Mouse (Mus musculus) left cerebral cortex, adult 8-10 months (tissue): Measurements from ENCODE around the gene Bmper. TPM values are rescaled to one million over a fixed set of nuclear protein-coding genes. Genes with fewer than 3 reads are reported as not detected.
A peak's percentile ranks its signal among the peaks of the same experiment; 100 is the strongest.

Experiments
- DNase-seq, 2 experiments: peaks; one replicate each; pipeline ENCODE4 v3.0.0; 2022; ENCODE audit warnings: low spot score in 2 of 2
- total RNA-seq, 4 experiments: library from RNA; stranded (reverse); gene quantifications; 2 replicates each; pipeline ENCODE4 v1.2.4; 2022

Gene Bmper
- total RNA-seq, 4 experiments from 2014 or later = 7.9 to 10.4 (median 9.6) TPM

- DNase-seq = no peak
Measured at GRCm38 (mm10) chr9:23363540-23363939, 140.7 kb downstream of the Bmper start.

GRCm38 (mm10) chr9:23364047-23364446 is 141.2 kb downstream of the Bmper start:
- no peak for DNase-seq

- DNase-seq = no peak
Measured at GRCm38 (mm10) chr9:23368124-23368523, 145.2 kb downstream of the Bmper start.

GRCm38 (mm10) chr9:23374789-23375460 is 152.0 kb downstream of the Bmper start:
- no peak for DNase-seq

- DNase-seq = no peak
Measured at GRCm38 (mm10) chr9:23377831-23378730, 155.2 kb downstream of the Bmper start.

GRCm38 (mm10) chr9:23378731-23379170 is 155.9 kb downstream of the Bmper start:
- DNase-seq = peak in 1 of 2 experiments; percentile 22

GRCm38 (mm10) chr9:23380171-23380835 is 157.4 kb downstream of the Bmper start:
- DNase-seq = no peak

GRCm38 (mm10) chr9:23383291-23383690 is 160.4 kb downstream of the Bmper start:
- DNase-seq = no peak

GRCm38 (mm10) chr9:23383837-23384236 is 161.0 kb downstream of the Bmper start:
- no peak for DNase-seq

GRCm38 (mm10) chr9:23384880-23385279 is 162.0 kb downstream of the Bmper start:
- DNase-seq = no peak

- DNase-seq = no peak
Measured at GRCm38 (mm10) chr9:23386201-23386600, 163.3 kb downstream of the Bmper start.

- DNase-seq = no peak
Measured at GRCm38 (mm10) chr9:23390118-23390517, 167.2 kb downstream of the Bmper start.

- no peak for DNase-seq
Measured at GRCm38 (mm10) chr9:23394652-23395317, 171.9 kb downstream of the Bmper start.

- no peak for DNase-seq
Measured at GRCm38 (mm10) chr9:23396186-23396585, 173.3 kb downstream of the Bmper start.

- no peak for DNase-seq
Measured at GRCm38 (mm10) chr9:23397876-23398275, 175.0 kb downstream of the Bmper start.

- no peak for DNase-seq
Measured at GRCm38 (mm10) chr9:23399638-23400284, 176.9 kb downstream of the Bmper start.

GRCm38 (mm10) chr9:23407416-23407815 is 184.5 kb downstream of the Bmper start:
- DNase-seq = no peak

GRCm38 (mm10) chr9:23407935-23408781 is 185.3 kb downstream of the Bmper start:
- DNase-seq = no peak

GRCm38 (mm10) chr9:23410567-23410966 is 187.7 kb downstream of the Bmper start:
- DNase-seq = no peak

GRCm38 (mm10) chr9:23412956-23413355 is 190.1 kb downstream of the Bmper start:
- DNase-seq = no peak
